Mouse (Mus musculus): ENCODE measurements around the gene Gm13090.

Gm13090 gene

DNA sequence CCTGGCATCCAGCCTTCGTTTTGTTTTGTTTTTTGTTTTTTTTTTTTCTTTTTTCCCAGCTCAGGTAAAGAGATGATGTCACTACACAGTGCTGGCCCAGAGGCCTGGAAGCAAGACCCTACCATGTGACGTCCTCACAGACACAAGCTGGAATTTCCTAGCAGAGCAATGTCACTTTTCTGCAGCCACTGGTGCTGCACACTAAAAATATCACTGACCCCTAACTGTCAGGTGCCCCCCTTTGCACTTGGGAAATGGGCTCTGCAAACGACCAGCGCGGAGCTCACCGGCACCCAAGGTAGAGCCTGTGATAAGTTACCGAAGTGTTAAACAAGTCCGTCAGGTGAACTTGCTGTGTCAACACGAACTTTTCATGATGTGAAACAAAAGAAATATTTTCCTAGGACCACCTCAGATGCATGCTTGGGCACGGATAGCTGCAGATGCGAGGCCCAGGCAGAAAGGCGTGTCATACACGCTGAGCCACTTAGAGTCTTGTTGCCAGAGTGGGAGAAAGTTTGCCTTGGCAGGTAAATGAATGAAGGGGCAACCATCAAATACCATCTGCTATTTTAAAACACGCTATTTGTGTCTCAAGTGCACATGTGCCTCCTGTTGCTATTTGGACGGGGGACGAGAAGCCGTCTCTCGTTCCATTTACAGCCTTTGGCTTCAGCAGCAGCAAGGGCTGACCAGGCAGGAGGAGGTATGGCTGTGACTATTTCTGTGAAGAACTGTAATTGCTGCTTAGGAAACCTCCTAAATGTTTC, 7.1 kb downstream of the Gm13090 start:
- no peak for DNase-seq (ENCODE audit: low read depth, low spot score)

GRCm38 (mm10) chr4:151097104-151097438, 7.7 kb downstream of the Gm13090 start:
- no peak for DNase-seq (ENCODE audit: low read depth, low spot score)

DNA sequence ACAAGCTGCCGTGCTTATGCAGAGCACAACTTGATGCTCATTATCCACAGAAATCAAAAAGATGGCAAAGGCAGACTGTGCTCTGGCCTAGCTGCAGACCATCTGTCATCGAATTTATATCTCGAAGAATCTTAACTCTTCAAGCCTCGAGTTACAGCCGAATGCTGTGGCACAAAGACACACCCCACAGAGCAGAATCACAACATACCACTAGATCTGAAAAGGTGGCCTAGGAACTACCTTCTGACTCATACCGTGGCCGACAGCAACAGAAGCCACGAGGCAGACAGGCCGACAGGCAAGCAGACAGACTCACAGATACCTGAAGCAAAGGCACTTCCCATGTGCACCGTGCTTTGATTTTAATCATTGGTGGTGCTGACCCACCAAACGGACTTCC, 14.3 kb downstream of the Gm13090 start:
- no peak for DNase-seq (ENCODE audit: low read depth, low spot score)

DNA sequence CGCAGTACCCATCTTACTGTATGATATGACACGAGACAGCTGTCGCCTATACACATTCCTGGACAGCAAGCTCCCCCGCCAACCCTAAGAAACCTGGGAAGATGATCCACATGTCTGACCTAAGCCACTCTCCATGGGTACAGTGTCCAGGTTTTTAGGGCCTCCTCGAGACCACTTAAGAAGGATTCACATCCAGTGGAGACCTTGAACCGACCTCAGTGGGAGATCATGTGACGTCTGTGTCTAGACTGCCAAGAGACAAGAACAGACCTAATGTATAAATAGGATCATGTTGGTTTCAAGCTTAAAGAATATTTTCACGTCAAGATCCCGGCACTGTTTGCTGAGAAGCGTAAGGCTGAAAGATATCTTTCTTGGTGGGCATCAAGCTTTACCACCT, 14.8 kb downstream of the Gm13090 start:
- no peak for DNase-seq (ENCODE audit: low read depth, low spot score)

DNA sequence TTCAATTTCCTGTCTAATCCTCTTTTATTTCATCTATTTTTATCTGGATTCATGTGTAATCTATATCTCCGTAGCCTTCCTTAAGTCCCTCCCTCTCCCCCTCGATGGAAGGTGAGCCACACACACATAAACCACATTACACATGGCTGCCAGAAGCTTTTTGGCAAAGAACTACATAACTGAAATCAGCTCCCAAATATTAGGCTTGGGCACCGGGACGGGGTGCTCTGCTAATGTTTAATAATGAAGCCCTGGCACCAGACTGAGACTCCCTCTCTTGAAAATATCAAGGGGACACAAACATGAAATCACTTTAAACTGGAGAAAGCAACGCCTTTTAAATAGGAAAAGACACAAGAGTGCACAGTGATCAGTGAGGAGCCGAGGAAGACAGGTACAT, 16.5 kb downstream of the Gm13090 start:
- DNase-seq (ENCODE audit: low read depth, low spot score) = no peak

DNA sequence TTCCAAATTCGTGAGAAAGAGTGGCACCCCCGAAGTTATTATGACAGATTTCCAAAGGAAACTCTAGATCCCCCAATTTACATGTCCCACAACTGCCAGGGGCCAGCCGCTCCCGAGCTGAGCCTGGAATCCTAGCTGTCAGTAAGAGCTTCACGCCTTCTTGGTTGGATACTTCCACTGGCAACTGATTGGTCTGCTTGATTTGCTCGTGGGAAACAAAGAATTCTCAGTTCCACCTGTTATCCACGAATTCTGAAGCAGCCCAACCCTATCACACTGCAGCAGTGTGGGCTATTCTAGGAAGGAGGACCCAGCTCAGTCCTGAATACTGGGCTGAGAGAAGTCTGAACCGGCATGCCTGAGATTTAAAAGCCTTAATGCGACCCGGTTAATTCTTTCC, 17.1 kb downstream of the Gm13090 start:
- no peak for DNase-seq (ENCODE audit: low read depth, low spot score)

GRCm38 (mm10) chr4:151107131-151108001, 18.0 kb downstream of the Gm13090 start:
- peak; percentile 58 for DNase-seq (ENCODE audit: low read depth, low spot score)

DNA sequence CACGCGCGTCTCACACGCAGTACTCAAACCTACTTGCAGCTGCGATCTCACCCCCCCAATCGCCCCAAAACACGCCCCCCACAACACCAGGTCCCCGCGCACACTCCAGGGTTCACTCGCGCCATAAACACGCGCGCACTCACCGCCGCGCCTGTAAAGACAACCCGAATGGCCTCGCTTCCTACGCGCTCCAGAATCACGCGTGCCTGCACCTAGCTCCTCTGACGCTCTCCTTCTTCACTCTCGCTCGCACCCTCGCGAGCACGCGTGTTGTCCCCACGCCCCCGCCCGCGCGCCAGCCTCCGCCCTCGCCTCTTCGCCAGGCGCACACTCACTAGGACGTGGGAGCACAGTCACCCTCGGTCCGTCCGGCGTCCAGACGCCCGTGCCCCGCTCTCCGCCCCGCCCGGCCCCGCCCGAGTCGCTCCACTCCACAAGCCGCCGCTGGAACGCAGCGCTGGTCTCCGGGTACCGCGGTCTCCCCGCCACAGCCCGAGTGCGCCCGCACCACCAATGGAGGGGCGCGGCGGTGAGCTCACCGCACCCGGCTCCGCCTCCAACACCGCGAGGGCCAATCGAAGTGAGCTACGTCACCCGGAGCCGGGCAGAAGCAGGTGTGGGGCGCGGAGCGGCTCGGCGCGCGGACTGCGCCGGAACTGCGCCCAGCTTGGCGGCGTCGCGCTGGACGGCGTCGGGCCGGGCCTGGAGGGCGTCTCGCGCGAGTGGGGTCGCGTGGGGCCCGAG, 18.8 kb downstream of the Gm13090 start:
- DNase-seq (ENCODE audit: low read depth, low spot score) = peak; percentile 93

GRCm38 (mm10) chr4:151108834-151109241, 19.5 kb downstream of the Gm13090 start:
- DNase-seq (ENCODE audit: low read depth, low spot score) = no peak

DNA sequence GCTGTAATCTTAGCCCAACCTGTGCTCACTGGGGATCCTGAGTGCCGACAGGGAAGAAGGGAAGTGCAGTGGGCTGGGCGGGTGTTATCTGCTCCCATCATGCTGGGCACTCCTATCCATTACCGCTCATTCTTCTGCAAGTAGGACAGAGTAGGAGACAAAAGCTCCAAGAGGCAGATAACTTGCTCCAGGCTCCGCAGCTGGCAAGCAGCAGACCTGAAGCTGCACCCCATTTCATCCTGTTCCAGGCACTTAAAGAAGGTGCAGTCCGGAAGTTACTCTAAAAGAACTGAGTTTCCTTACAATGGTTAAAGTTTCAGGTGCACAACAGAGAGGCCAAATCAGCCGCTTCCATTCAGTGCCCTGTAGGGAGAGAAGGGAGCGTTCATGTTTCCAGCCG, 21.9 kb downstream of the Gm13090 start:
- no peak for DNase-seq (ENCODE audit: low read depth, low spot score)

DNA sequence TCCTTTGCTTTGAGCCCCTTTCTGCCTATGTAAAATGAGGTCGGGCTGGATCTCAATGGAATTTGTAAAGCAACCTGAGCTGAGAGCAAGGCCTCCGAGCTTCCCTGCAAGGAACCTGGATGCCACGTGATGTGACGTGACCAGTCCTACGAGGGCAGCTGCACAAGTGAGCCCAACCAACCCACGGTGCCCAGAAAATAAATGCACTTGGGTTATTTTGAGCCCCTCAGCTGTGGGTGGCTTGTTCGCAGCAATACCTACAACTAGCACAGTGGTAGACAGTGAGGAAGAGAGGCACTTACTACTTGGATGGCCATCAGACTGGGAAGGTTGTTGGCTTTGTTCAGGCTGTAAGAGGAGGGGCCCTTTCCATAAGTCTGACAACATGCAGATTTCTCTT, 25.2 kb downstream of the Gm13090 start:
- no peak for DNase-seq (ENCODE audit: low read depth, low spot score)

DNA sequence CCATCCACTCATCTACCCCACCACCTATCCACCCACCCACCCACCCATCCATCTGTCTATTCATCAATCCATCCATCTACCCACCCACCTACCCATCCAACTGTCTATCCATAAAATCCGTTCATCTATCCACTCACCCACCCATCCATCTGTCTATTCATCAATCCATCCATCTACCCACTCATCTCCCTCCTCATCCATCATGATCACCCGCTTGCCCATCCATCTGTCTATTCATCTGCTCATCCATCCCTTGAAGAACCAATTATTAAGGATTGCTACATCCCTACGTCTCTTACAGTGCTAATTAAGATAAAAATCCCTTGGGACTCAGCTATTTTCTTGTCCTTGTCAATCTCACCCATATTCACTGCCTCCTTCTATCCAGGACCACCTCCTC, 29.5 kb downstream of the Gm13090 start:
- DNase-seq (ENCODE audit: low read depth, low spot score) = no peak

DNA sequence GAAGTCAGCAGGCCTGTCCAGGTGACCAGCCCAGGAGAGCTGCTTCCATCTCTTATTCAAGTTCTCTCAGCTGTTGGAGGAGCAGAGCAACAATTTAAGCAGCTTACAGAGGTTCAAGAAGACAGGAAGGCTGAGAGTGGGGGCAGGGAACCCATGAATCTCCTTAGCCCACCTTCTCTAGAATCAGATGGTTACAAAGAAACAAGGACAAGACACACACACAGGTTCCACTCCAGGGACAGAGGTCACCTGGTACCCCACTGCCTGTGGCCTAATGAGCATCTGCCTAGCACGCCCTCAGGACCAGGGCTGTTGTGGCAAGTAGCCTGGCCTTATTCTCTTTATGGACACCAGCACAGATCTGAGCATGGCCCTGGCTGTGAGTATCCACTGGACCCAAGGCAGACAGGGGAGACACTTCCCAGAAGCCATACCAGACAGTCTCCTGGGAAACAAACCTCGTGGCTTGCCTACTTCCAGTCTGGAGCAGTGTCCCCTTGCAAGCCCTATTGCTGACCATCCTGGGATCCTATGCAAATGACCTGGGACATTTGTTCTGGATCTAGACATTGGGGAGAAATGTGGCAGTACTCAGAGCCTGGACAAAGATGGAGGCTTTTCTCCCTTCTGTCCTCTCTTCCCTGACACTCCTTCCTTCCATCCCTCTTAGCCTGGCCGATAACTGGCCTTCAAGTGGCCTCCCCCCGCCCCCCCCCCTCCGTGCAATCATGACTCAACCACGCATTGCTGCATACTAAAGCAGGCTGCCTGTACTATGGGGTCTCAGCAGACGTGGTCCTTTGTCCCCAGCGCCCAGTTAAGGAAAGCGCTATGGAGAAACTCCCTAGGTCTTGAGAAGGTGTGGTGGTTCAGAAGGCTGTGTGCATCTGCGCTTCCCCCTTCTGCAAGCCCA, 38.5 kb downstream of the Gm13090 start:
- no peak for DNase-seq (ENCODE audit: low read depth, low spot score)

GRCm38 (mm10) chr4:151128641-151129541, 39.5 kb downstream of the Gm13090 start:
- peak; percentile 77 for DNase-seq (ENCODE audit: low read depth, low spot score)

DNA sequence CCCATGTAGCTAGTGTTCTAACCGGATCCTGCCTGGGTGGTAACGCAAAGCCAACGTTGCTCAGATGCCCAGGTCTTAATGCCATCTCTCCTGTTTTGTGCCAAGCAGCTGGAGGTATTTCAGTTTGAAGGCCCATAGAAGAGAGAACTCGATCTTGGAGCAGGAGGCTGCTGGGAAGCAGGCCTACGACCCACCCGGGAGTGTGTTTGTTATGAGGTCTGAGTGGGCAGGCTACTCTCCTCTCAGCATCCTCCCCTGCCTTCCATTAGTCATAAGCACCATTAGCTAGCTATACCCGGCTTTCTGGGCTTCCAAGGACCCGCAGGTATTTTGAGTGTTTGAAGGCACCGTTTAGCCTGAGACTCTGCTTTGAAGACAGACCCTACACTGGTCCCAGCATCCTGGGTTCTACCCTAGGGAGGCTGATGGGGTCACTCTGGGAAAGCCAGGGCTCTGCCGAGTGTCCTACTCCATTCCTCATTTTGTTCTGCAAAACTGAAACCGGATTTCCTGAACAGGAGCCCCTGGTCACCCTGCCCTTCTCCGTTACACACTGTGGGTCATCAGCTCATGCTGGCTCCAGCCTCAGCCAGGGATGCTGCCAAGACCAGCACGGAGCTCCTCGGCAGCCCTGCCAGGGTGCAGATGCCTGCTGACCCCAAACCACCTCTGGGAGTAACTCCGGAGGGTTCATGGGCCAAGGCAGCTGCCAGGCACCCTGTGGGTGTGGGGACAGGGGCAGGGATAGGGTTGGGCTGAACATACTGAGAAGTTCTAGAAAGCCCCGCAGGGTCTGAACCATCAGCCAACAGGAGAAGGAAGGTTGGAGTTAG, 40.6 kb downstream of the Gm13090 start:
- no peak for DNase-seq (ENCODE audit: low read depth, low spot score)

DNA sequence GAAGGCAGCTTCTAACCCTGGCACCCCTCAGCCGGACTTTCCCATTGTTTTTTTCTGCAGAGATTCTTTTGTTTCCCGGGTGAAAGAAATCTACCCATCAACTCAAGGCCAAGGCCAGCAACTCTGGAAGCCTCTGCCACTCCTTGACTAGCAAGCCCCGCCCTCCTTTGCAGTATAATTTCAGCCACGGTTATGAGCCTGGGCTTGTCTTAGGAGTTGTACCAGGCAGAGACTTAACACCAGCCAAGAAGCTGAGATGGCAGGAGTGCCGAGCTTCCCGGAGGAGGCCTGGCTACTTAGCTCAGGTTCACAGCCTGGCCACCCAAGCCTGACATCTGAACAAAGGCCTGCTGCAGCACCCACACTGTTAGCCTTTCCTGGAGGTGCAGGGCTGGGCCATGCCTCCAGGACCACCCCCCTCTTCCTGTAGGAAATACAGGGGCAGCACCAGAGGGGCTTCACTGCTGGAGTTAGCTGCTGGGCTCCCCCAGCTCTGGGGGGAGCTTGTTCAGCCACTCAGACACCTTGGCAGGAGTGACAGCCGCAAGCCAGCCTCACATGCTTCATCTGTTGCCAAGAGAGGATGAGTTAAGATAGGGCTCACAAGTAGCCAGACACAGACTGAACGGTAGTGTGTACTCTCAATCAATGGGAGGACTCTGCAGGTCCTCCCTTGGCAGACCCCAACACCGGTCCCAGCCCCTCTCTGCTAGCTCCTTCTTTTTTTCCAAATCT, 41.6 kb downstream of the Gm13090 start:
- DNase-seq (ENCODE audit: low read depth, low spot score) = no peak

DNA sequence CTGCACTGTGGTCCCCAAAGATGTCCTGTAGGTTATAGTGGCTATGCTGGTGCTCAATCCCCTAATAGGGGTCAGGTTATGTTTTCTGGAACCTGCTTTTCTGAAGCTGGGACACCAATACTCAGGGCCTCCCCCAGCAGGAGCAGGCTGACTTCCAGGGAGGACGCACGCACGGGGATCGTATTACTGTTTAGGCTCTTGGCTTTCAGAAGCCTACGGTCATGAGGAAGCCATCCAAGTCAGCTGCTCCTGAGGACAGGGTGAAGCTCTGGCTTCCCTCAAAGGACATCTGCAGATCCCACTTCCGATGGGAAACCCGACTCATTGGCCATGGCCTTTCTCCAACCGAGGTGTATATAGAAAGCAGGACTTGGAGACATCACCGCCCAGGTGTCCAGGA, 43.1 kb downstream of the Gm13090 start:
- DNase-seq (ENCODE audit: low read depth, low spot score) = no peak

DNA sequence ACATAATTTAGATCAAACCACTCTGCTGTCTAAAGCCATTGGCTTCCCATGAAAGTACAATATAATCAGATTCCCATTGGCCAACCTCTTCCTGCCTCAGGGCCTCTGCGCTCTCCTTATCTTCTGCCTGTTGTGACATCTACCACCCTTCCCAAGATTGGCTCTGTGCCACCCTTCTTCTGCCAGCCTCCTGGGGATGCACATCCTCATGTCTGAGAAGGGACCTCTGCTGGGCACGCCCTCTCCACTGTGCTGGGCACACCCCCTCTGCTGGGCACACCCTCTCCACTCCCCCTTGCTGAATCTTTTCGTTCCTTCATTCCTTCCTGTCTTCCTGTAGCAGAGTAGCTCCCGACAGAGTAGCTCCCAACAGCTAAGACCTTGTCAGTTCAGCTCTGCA, 44.4 kb downstream of the Gm13090 start:
- no peak for DNase-seq (ENCODE audit: low read depth, low spot score)

GRCm38 (mm10) chr4:151135491-151135890, 46.1 kb downstream of the Gm13090 start:
- DNase-seq (ENCODE audit: low read depth, low spot score) = no peak

Data from retina, postnatal 7 days (tissue).